Mouse (Mus musculus) liver, postnatal 0 days (tissue): ENCODE results near the gene Ms4a18.

ENCODE experiments used
- CTCF ChIP-seq: sonication (generic); IDR thresholded peaks from 2 replicates; pipeline ENCODE4 v1.5.1; 2016; ENCODE audit warnings: antibody characterized with exemption, low read depth
- EP300 ChIP-seq: IDR thresholded peaks from 2 replicates; pipeline ENCODE4 v1.6.1; 2016; ENCODE audit warnings: antibody characterized with exemption, low read depth, mild to moderate bottlenecking

GRCm38 (mm10) chr19:11015468-11015867 is 2.4 kb downstream of the Ms4a18 start:
- no peak for TF ChIP-seq CTCF
- no peak for TF ChIP-seq EP300
